Mouse (Mus musculus): ENCODE measurements around the gene Rbfox3.

GRCm38 (mm10) chr11:118520251-118520650, 391.1 kb downstream of the Rbfox3 start:
- TF ChIP-seq EP300 (optimal IDR thresholded peaks at IDR 0.05) = no peak
- peak; percentile 65 for TF ChIP-seq CTCF (IDR thresholded peaks at IDR 0.05; ENCODE audit: low read depth)

Measured in stomach, postnatal 0 days (tissue).